Mouse (Mus musculus): ENCODE data around the gene Trio.
A peak's percentile ranks its signal among the peaks of the same experiment; 100 is the strongest.

The Trio gene

DNA sequence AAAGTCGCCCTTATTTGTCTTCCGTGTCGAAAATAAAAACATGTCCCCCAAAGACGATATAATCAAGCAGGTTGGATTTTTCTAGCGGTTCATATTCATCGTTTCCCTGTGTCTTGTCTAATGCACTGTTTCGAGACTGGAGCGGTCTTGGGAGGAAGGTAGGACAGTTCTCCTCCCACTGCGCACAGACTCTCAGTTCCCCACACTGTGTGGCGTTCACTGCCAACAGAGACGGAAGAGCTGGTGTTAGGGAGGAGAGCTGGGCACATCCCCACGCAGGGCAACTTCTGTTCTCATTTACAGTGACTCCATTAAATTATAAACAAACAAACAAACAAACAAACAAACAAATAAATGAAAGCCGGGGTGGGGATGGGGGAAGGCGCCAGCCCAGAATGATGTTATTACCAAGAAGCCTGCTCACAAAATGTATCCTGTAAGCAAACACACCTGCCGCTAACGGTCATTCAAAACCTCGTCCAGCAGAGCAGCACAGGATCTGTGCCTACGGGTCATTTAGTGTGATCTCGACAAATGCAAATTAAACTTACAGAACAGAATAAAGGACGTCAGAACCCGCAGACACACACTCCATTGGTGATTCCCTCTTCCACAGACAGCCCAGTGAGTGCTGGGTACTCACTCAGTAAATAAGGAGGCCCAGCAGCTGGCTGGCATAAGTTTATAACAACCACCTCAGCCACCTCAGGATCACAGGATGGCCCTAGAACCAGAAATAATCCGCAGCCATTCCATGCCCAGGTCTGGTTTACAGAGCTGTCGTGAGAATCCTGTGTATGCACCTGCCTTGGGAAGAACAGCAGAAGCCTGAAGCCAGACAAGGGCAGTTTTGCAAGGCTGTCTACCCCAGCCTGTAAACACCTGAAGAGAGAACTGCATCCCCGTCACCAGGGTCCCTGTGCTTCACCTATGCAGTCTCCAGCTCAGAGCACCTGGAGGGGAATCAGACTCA is 87.5 kb downstream of the Trio start:
- peak; percentile 22 for DNase-seq (ENCODE audit: low read depth, low spot score)
- Histone ChIP-seq H3K36me3 (ENCODE audit: control insufficient read depth, insufficient read depth, low read length, poor library complexity, severe bottlenecking) (no peaks in the 10 kb centered on the region), H3K27me3 (ENCODE audit: control insufficient read depth, insufficient read depth, low read length, poor library complexity, severe bottlenecking) (no peaks in the 10 kb centered on the region)

GRCm38 (mm10) chr15:27937003-27937860 is 88.4 kb downstream of the Trio start:
- H3K36me3 ChIP-seq (ENCODE audit: control insufficient read depth, insufficient read depth, low read length, poor library complexity, severe bottlenecking) = no peaks in the 10 kb centered on the region
- no peaks in the 10 kb centered on the region for H3K27me3 ChIP-seq (ENCODE audit: control insufficient read depth, insufficient read depth, low read length, poor library complexity, severe bottlenecking)
- DNase-seq (ENCODE audit: low read depth, low spot score) = peak; percentile 44

GRCm38 (mm10) chr15:27935772-27936746 is 89.6 kb downstream of the Trio start:
- H3K36me3 ChIP-seq (ENCODE audit: control insufficient read depth, insufficient read depth, low read length, poor library complexity, severe bottlenecking) = no peaks in the 10 kb centered on the region
- no peaks in the 10 kb centered on the region for H3K27me3 ChIP-seq (ENCODE audit: control insufficient read depth, insufficient read depth, low read length, poor library complexity, severe bottlenecking)
- DNase-seq (ENCODE audit: low read depth, low spot score) = no peak

DNA sequence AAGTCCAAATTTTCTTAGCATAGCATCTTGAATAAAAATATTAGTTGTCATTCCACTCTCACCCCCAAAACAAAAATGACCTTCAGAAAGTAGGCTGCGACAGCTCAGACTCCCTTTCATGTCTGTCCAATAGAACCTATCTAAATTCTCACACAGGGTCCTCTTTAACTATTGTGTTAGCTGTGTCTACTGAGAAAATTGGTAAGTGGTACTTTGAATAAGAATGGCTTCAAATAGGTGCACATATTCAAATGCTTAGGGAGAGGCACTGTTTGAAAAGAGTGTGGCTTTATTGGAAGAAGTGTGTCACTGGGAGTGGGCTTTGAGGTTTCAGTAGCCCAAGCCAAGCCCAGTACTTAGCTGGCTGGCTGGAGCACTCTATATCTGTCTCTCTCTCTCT is 92.4 kb downstream of the Trio start:
- Histone ChIP-seq H3K36me3 (ENCODE audit: control insufficient read depth, insufficient read depth, low read length, poor library complexity, severe bottlenecking) (no peaks in the 10 kb centered on the region), H3K27me3 (ENCODE audit: control insufficient read depth, insufficient read depth, low read length, poor library complexity, severe bottlenecking) (no peaks in the 10 kb centered on the region)

GRCm38 (mm10) chr15:27931891-27932290 is 93.8 kb downstream of the Trio start:
- H3K27me3 ChIP-seq (ENCODE audit: control insufficient read depth, insufficient read depth, low read length, poor library complexity, severe bottlenecking) = no peaks in the 10 kb centered on the region
- no peak for DNase-seq (ENCODE audit: low read depth, low spot score)
- H3K36me3 ChIP-seq (ENCODE audit: control insufficient read depth, insufficient read depth, low read length, poor library complexity, severe bottlenecking) = no peaks in the 10 kb centered on the region

More for the DNA sequence above, 92.4 kb downstream of the Trio start:
- no peak for DNase-seq (ENCODE audit: low read depth, low spot score)

DNA sequence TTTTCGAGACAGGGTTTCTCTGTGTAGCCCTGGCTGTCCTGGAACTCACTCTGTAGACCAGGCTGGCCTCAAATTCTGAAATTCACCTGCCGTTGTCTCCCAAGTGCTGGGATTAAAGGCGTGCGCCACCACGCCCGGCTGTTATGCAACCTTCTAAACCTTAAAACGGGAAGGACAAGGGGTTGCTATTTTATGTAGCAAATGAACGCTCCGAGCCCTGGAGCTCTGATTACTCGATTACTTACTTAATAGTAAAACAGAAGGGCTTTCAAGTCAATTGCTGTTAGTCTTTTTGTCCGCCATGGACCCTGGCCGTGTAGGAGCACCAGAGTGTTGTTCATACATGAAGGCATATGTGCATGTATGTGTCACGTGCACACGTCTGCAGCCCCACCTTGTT is 94.2 kb downstream of the Trio start:
- no peak for DNase-seq (ENCODE audit: low read depth, low spot score)
- Histone ChIP-seq H3K27me3 (ENCODE audit: control insufficient read depth, insufficient read depth, low read length, poor library complexity, severe bottlenecking) (no peaks in the 10 kb centered on the region), H3K36me3 (ENCODE audit: control insufficient read depth, insufficient read depth, low read length, poor library complexity, severe bottlenecking) (no peaks in the 10 kb centered on the region)

GRCm38 (mm10) chr15:27927614-27928013 is 98.0 kb downstream of the Trio start:
- Histone ChIP-seq H3K36me3 (ENCODE audit: control insufficient read depth, insufficient read depth, low read length, poor library complexity, severe bottlenecking) (no peaks in the 10 kb centered on the region), H3K27me3 (ENCODE audit: control insufficient read depth, insufficient read depth, low read length, poor library complexity, severe bottlenecking) (no peaks in the 10 kb centered on the region)
- no peak for DNase-seq (ENCODE audit: low read depth, low spot score)

DNA sequence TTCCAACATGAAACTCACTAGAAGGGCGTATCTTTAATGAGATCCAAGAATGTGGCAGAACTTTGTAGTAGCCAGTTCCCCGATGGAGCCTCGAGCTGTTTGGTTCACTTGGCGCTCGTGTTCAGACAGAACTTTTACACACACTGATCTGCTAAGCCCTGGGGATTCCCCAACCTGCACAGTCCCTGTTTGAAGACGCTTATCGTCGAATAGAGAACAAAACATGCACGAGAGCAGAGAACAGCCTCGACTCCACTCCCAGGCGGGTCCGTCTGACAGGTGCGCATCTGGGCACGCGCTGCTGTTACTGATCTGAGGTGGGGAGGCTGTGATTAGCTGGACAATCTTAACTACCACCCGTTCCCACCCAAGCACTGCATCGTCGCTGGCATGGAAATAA is 98.7 kb downstream of the Trio start:
- no peaks in the 10 kb centered on the region for H3K27me3 ChIP-seq (ENCODE audit: control insufficient read depth, insufficient read depth, low read length, poor library complexity, severe bottlenecking)
- no peaks in the 10 kb centered on the region for H3K36me3 ChIP-seq (ENCODE audit: control insufficient read depth, insufficient read depth, low read length, poor library complexity, severe bottlenecking)
- peak; percentile 82 for DNase-seq (ENCODE audit: low read depth, low spot score)

DNA sequence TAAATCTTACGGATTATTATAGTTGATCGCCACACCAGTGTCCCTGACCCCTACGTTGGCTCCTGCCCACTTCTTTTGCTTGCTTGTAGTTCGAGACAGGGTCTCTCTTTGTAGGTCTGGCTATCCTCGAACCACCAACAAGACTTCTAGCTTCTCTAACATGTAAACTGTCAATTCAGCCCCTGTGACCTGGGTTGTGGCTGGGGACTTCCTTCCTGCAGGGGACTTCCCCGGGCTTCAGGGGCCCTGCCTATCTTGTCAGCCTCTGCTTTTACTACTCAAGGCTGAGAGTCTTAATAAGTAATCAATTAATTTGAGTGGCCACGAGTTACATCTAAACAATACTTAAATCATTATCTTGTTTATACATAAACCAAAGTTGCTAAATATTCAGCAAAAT is 99.2 kb downstream of the Trio start:
- DNase-seq (ENCODE audit: low read depth, low spot score) = peak; percentile 81
- Histone ChIP-seq H3K36me3 (ENCODE audit: control insufficient read depth, insufficient read depth, low read length, poor library complexity, severe bottlenecking) (no peaks in the 10 kb centered on the region), H3K27me3 (ENCODE audit: control insufficient read depth, insufficient read depth, low read length, poor library complexity, severe bottlenecking) (no peaks in the 10 kb centered on the region)

DNA sequence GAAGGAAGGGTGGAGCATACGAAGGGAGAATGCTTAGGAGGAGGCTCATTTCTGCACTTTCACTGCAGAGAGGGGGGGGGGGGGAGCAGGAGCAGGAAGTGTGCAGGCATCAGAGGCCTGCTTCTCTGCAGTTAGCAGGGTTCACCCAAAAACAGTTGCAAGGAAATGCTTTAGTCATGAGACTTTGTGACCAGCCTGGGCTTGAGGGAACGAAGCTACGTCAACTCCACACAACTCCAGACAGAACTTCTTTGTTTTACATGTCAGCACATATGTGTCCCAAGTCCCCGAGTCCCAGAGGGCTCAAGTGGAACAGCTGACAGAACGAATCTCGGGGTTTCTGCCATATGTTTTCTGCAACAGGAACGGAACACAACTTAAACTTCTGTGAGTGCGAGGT is 99.8 kb downstream of the Trio start:
- DNase-seq (ENCODE audit: low read depth, low spot score) = peak; percentile 73
- no peaks in the 10 kb centered on the region for H3K36me3 ChIP-seq (ENCODE audit: control insufficient read depth, insufficient read depth, low read length, poor library complexity, severe bottlenecking)
- no peaks in the 10 kb centered on the region for H3K27me3 ChIP-seq (ENCODE audit: control insufficient read depth, insufficient read depth, low read length, poor library complexity, severe bottlenecking)

DNA sequence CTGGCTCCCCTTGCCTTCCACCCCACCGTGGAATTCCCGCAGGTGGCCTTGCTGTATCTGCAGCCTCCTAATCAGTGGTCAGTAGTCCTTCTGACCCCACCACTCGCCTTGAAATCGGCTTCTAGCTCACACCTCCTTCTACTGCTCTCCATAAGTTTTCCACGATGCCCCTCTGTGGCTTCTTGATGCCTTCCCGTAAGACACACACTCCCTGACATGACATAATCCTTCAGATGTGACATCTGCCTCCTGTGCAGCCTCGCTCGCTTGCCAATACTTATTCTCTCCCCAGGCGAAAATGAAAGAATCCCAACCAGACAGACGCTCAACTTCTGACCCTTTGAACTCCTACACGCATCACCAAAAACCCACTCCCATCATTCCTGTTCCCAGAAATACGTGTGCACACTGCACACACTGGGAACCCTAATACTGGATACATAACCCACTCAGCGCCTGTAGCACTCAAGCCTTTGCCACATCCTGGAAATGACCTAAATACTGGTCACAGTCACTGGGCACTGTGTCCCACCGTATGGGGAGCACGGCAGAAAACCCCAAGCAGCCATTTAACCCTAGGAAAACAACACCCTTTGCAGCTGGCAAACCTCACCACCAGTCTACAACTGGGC is 100.5 kb downstream of the Trio start:
- peak; percentile 22 for DNase-seq (ENCODE audit: low read depth, low spot score)
- H3K36me3 ChIP-seq (ENCODE audit: control insufficient read depth, insufficient read depth, low read length, poor library complexity, severe bottlenecking) = no peaks in the 10 kb centered on the region
- H3K27me3 ChIP-seq (ENCODE audit: control insufficient read depth, insufficient read depth, low read length, poor library complexity, severe bottlenecking) = no peaks in the 10 kb centered on the region

GRCm38 (mm10) chr15:27923987-27924341 is 101.7 kb downstream of the Trio start:
- Histone ChIP-seq H3K36me3 (ENCODE audit: control insufficient read depth, insufficient read depth, low read length, poor library complexity, severe bottlenecking) (no peaks in the 10 kb centered on the region), H3K27me3 (ENCODE audit: control insufficient read depth, insufficient read depth, low read length, poor library complexity, severe bottlenecking) (no peaks in the 10 kb centered on the region)
- no peak for DNase-seq (ENCODE audit: low read depth, low spot score)

DNA sequence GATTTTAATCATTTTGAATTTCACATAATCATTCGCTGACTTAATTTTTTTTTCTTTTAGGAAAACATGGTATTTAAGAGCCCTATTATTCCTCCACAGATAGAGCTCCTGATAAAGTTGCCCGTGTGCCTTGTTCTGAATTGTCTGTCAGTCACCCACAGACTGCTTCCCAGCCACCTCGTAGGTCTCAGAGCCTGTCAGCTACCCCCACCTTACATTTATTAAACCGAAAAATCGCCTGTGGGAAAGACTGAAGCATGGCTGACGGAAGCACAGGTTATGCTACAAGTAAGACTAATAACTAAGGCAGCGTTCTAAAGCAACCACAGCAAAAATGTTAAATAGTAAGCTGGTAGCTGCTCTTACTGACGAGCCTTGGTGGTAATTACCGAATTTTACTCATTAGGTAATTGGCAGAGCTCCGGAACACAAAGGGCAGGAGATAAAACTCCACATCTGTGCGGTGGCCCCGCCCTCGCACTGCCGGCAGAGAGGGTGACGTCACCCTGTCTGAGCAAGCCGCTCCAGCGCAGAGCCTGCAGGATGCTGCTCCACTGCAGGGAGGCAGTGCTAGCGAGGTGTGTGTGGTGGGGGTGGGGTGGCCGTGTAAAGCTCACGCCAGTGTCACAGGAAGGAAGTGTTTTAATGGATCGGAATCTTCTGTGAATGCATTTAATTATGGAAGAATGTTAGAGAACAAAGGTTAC is 102.2 kb downstream of the Trio start:
- DNase-seq (ENCODE audit: low read depth, low spot score) = peak; percentile 85
- Histone ChIP-seq H3K36me3 (ENCODE audit: control insufficient read depth, insufficient read depth, low read length, poor library complexity, severe bottlenecking) (no peaks in the 10 kb centered on the region), H3K27me3 (ENCODE audit: control insufficient read depth, insufficient read depth, low read length, poor library complexity, severe bottlenecking) (no peaks in the 10 kb centered on the region)
